Mouse (Mus musculus) kidney, postnatal 36 days (tissue): Measurements from ENCODE around the gene Dmbt1.
"Not testable (repeated sequence)": the region's sequence is repeated elsewhere in the genome, so short reads cannot be mapped to it uniquely, and the experiment has no call there.

ENCODE experiments used
- DNase-seq, 2 experiments: peaks; one replicate each; pipeline ENCODE4 v3.0.0; 2021 to 2022; ENCODE audit warnings: mixed read lengths in 2 of 2

Gene Dmbt1

DNA sequence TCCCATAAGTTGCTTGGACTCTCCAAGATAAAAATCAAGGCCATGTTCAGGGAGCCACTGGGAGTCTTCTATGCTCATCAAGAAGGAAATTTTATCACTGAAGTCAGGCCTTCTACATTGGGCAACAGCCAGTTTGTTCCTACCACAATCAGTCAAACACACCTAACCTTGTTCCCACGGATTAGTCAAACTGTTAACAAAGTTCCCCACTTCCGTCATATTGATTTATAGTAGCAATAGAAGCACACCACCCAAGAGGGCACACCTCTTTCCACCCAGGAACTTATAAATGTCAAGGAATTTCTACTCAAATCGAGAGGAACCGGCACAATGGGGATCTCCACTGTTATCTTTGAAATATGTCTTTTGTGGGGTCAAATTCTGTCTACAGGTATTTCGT lies at the start of gene Dmbt1:
Gene Dmbt1, plus strand, starts transcription at position 299 of the 400 bp plus-strand sequence.
- DNase-seq: no peak

DNA sequence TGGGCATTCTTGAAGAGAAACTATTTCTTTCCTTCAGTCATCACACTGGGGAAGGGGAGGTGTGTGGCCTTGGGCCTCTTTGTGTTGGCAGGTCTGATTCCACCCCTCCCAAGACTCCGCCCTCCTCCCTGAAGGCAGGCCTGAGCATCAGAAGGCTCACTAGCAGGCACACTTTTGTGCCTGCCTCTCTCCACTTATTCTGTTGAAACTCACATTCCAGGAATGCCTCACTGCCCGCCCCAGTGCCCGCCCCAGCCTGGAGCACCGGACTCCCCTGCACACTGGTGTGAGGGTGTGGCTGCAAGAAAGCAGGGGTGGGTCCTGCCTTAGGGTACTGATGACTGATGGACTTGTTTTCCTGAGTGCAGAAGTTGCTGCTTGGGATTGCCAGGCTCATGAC lies 49.5 kb upstream of the Dmbt1 start:
- peak; percentile 31 to 46 for DNase-seq

DNA sequence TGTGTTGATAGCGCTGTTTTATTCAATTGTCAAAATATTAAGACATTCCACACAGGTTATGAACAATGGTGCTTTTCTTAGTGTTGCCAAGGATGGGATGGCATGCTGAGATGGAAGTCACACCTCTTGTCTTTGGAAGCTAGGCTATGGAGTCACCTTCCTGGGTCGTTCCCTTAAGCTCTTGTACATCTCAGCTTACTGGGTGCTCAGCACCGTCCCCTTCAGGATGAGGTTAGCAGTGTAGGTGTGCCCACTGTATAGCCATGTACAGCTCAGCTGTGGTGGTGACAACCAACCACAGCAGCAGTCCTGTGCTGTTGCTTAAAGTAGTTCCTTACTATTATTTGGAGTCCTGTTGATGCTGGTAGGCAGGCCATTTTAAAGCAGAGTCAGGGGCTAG lies 49.0 kb upstream of the Dmbt1 start:
- no peak for DNase-seq

DNA sequence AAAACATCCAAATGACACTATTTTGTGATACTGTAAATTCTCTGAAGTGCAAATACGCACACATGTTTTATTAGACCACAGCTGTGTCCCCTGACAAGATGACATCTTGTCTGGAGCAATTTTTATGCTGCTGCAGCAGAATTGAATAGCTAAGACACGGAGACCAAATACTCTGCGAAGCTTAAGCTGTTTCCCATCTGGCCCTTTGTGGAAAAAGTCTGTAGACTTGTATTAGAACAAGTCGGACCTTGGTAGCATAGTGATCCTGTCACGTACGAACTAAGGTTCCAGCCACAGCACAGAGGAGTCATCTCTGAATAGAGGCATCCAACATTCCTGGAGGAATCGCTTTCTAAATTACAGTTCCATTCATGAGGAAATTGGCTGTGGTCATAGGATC lies 47.6 kb upstream of the Dmbt1 start:
- DNase-seq: no peak

DNA sequence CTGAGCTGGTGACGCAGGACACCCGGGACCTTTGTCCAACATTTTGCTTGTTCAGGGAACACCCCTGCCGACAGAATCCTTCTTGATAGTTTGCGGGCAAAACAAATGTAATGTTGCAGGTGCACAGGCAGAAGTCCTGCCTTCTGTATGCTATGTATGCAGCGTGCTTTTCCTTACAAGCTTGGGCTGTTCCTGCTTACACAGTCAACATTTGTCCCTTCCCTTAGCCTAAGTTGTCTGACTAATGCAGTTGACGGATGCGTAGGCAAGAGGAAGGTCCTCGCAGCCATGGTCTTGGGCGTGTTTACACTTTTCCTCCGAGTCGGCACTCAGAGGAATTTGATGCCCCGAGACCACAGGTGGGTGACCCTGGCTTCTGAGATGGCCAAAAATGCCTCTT lies 46.7 kb upstream of the Dmbt1 start:
- no peak for DNase-seq

DNA sequence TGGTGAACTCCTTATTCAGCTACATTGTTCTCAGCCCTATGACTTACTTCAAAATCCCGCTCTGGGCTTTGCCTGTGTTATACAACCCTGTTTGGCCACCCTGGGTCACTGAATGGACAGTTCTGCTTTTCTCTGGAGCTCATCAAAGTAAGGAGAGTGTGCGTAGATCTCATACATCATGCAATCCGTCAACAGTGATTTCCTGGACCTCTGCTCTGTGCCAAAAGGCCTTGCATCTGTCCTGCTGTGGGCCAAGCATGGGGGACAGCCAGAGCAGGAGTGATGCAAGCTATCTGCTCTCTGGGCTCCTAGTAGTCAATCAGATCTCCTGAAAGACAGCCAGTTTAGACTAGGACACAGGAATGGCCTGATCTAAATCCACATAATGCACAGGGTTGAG lies 46.1 kb upstream of the Dmbt1 start:
- no peak for DNase-seq

DNA sequence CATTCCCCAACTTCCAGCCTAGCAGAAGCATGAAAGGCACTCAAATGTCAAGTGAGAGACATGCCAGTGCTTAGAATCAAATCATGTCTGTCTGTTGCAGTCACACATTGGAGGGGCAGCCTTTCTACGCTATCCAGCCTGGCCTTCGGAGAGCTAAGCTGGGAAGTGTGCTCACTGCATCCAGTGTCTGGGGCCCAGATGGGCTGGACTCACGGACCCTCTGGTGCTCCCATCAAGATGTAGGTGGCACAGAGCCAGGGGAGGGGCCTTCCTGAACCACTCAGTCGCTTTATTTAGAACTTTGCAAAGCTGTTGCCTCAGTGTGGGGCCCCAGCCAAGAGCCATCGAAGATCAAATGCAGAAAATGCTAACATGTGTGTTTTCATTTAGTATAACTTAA lies 43.7 kb upstream of the Dmbt1 start:
- DNase-seq: no peak

DNA sequence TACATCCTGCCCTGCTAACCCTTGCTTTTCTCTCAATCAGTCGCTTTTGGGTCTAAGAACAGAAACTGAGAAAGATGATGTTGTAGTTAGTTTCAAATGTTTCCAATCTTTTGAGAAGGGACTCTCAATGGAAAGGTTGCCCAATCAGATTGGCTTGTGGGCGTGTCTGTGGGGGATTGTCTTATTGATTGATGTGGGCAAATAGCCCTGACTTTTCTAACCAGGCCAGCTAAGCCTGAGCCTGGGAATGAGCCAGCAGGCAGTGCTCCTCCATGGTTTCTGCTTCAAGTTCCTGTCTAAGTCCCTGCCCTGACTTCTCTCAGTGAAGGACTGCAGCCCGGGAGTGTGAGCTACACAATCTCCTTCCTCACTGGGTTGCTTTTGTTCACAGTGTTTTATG lies 42.5 kb upstream of the Dmbt1 start:
- no peak for DNase-seq

DNA sequence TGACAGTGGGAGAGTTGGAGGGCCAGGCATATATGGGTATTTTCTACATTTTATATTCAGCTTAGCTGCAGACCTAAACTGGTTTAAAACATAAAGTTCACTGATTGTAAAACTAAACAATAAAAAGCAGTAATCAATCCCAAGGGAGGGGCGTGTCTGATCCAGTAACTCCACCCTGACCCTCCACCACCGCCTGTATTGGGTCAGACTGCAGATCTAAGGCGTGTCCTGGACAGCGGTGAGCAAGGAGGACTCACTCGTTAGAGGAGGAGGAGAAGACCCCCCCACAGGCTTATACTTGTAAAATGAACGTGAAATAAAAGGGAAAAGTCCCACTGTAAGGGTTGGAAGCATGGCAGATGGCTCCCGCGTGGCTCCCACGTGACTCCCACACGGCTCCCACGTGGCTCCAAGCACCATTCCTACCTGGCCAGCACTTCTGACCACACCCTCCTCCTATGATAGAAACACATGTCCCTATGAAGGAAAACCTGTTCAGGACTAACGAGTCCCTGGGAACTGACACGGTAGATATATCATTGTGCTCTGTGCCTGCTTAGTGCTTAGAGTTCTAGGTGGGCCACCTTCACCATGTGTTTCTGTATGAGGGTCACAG lies 40.6 kb upstream of the Dmbt1 start:
- no peak for DNase-seq

DNA sequence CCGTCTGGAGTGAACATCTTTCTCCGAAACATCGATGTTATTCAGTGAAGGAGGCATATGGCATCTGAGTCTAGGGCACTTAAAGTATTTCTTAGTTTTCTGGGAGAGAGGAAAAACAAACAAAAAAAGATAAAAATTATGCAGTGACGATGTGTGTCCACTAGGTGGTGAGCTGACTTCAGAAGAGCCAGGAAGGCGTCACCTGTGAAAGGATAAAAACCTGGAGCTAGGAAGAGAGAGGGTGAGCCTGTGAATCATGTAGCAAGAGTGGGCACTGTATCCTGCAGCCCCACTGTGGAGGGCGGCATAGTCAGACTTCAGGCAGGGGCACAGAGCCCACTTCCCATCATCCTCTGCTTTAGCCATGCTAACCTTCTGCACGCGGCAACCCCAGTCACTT lies 37.9 kb upstream of the Dmbt1 start:
- no peak for DNase-seq

DNA sequence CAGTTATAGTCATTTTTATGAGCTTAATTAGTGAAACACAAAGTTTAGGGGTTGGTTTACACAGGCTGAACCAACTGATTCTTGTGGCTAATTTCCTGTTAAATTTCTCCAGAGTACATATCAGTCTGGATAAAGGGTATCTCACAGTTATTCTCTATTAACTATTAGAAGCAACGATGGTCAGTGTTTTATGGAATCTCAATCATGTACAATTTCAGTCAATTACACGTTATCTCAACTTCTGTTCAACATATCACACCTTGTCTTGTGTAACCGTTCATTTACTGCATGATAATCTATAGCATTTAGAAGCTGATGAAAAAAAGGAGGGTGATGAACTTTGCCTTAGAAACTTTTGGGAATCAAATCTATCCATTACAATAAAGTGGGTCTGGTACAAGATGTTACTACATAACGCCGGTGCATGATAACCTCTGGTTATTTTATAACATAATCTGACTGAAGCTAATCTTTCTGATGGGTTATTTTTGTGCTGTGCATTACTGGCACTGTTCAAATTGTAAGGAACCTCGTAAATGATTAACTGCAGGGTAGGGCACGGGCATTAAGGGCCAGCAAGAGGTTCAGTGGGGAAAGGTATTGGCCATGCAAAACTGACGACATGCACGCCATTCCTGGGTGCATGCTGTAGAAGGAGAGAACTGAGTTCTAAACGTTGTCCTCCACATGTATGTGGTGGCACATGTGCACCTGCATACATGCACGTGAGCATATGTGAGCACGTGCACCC lies 29.7 kb upstream of the Dmbt1 start:
- DNase-seq: no peak

DNA sequence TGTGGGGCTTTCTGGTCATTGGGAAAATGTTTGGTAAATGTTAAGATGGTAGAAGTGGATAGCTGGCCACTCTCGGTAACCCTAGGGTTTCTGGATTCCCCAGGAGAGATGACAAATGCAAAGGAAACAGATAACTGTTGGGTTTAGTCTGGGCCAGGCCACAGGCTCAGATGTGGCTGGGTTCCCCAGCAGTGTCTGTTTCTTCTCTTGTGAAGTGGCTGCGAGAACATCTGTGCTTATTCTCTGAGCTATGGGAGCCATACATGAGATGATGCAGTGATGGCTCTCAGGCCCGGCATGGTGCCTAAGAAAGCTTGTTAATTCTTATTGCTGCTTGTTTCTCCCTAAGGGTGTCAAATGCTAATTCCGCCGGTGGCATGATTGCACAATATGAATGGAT lies 27.8 kb upstream of the Dmbt1 start:
- DNase-seq: no peak

DNA sequence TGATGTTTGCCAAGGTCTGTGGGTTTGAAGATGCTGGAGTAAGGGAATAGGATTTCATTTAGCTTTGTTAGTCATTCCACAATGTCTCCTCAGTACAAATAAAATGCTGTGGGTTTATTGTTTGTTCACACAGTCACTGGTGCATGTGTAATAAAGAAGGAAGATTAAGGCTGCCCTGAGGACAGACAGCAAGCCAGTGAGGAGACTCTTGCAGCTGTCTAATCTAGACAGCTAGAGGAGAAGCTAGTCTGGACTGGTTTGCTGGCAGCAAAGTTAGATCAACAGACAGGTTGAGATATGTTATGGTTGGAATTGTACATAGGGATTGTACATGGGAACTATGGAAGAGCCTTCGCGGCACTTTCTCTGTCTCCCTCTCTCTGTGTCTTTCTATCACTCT lies 24.6 kb upstream of the Dmbt1 start:
- DNase-seq: no peak

DNA sequence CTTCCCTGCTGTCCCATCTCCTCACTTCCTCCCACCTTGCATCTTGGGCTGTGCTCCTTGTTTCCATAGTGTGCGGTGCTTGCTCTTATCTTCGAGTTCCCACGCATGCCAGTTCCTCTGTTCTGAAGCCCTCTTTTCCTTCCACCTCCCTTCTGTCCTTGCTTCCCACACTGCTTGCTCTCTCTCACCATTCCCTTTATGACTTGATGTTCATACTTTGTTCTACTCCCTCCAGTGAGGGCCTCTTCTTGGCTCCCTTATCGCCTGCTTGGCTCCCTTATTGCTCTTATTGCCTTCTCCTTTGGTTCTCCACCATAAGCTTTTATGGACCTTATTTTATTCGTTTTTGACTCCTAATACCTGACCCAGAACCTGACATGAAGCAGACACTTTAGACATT lies 22.7 kb upstream of the Dmbt1 start:
- DNase-seq: no peak

DNA sequence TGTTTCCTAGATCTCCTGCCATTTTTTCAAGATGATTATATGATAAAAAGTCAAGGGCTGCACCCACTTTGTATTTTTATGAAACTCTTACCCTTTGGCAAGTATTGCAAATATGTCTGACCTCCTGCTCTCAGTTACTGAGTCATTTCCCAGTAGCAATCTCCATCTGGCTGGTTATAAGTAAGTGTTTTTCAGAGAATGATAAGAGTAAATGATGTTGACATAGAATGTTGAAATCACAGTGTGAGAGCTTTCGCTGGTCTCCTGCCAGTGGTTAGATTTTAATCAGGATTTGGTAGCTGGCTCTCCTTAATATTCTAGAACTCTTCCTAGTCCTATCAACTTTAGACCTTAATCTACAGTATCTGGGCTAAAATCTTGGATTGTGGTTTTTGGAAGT lies 20.0 kb upstream of the Dmbt1 start:
- no peak for DNase-seq

DNA sequence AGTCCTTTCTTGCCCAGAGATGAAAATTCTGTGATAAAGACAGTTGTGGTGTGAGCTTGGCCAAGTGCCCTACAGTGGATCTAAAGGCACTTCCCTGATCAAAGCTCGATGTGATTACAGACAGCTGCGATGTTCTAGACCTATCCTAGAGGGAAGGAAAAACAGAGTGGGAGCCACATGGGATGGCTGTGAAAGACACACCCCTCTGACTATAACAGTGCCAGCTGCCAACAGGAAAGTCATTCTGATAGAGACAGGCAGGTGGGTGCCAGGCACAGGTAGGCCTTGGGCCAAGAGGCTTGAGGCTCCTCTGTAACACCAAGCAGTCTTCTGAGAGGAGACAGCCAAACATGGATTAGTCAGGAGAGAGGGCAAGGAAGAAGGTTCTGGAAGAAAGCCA lies 12.7 kb upstream of the Dmbt1 start:
- no peak for DNase-seq

DNA sequence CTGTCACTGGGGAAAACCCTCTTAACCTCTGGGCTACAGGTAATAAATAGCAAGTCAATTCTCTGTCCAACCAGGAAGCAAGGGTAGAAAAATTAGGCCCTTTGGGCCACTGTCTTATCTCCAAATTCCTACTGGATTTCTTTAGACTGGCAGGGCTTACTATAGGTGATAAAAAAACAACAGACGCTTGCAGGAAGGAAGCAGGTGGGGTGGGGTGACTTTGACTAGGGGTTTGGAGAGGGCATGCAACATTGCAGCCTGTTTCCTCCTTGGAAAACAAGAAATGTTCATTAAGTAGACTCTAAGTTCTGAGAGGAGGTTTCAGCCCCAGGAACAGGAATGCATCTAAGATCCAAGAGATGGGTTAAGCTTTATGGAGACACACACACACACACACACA lies 7.0 kb upstream of the Dmbt1 start:
- no peak for DNase-seq

DNA sequence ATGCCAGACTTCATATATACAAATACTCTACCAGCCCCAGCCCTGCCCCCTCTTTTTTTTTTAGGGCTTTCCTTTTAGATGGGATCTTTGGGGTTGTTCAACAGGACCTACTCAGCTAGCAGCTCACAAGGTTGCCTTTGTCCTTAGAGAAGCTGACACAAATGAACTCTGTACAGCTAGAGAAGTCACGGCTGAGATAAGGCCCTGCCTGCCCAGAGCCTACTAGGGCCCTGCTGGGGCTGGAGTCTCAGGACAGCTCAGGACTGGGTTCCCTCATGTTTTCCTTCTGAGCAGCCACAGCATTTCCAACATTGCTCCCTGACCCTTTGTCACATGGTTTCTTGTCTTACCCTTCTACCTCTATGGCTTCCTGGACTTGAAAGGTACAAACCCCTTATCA lies 4.3 kb upstream of the Dmbt1 start:
- DNase-seq: no peak

DNA sequence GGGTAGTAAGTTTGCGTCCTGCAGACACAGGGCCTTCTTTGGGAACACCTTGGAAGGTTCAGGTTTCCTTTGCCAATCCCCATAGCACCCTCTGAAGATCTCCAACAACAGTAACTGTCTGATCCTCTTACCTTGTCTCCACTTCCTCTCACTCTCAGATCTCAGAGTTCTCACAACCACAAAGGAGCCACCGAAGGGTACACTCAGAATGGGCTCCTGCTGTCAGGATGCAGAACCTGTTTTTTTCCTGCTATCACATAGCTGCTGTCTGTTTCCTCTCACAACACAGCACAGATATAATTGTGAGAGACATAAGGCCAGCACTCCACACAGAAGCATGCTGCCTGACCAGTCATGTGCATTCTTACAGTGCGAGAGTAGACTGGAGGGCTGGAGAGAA lies 4.5 kb downstream of the Dmbt1 start:
- DNase-seq: no peak

DNA sequence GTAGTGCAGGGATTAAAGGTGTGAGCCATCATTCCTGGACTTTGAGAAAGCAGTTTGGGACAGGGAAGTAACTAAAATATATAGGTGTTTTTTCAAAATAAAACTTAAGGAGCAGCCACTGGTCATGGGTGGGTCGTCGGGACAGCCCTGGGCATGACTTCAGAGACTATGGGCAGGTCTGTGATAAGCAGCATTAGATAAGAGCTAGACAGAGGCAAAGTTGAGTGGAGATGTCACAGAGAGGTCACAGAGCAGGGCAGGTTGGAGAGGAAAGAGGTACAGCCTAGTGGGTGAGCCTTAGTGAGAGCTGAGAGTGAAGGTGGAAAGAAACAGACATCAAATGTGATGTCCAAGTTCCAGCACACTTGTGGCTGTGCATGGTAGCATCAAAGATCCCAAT lies 5.2 kb downstream of the Dmbt1 start:
- no peak for DNase-seq

DNA sequence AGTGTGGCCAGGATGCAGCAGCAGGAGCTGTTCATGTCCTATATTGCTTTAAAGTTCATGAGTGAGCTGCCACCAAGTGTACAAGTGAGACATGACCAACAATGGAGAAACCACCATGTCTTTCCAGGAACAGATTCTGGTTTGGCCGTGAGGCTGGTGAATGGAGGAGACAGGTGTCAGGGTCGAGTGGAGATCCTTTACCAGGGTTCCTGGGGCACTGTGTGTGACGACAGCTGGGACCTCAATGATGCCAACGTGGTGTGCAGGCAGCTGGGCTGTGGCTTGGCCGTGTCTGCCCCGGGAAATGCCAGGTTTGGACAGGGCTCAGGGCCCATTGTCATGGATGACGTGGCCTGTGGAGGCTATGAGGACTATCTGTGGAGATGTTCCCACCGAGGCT lies 8.9 kb downstream of the Dmbt1 start:
- not testable (repeated sequence) for DNase-seq

DNA sequence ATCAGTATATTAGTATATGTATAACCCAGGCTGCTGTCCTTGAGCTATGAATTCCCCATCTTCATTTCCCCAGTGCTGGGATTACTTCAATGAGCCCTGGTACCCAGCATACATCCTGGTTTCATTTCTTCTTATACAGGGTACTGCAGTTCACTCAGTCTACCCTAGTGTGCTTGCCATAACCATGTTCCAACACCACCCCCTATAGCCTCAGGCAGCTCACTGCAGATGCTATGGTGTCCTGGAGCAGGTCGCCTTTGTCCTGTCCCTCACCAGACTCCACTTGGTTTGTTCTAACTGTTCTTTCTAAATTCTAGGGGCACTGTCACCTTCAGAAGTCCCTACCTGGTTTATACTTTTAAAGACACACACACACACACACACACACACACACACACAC lies 10.8 kb downstream of the Dmbt1 start:
- peak in 1 of 2 experiments; percentile 8 for DNase-seq

DNA sequence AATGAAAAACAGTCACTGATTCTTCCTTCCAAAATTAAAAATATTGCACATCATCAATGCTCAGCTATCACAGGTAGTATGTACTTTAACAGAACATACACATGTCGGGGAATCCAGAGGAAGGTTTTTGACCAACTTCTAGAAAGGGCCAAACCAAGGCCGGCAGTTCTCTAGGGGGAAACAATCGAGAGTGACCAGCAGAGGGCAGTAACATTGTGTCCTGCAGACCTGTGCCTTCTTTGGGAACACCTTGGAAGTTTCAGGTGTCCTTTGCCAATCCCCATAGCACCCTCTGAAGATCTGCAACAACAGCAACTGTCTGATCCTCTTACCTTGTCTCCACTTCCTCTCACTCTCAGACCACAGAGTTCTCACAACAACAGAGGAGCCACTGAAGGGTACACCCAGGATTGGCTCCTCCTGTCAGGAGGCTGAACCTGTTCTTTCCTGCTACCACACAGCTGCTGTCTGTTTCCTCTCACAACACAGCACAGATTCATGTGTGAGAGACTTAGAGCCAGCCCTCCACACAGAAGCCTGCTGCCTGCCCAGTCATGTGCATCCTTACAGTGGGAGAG lies 13.5 kb downstream of the Dmbt1 start:
- peak; percentile 17 to 48 for DNase-seq

DNA sequence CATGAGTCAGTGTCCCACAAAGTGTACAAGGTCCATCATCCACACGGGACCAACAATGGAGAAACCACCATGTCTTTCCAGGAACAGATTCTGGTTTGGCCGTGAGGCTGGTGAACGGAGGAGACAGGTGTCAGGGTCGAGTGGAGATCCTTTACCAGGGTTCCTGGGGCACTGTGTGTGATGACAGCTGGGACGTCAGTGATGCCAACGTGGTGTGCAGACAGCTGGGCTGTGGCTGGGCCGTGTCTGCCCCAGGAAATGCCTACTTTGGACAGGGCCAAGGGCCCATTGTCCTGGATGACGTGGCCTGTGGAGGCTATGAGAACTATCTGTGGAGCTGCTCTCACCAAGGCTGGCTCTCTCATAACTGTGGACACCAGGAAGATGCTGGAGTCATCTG lies 18.0 kb downstream of the Dmbt1 start:
- not testable (repeated sequence) for DNase-seq
